ENCODE assay signal across 20 mouse cellular contexts in genomic region chr2:113795186-113795585, GRCm38 (mm10). TPM values are rescaled to one million over a fixed set of nuclear protein-coding genes. Genes with fewer than 3 reads are reported as not detected.
"Had no signal": no experiment of that assay in that cellular context is flagged by ENCODE, and none has a peak within 500 bp of the region (broad histone marks: within the 10 kb centered on the region; RNA-seq: fewer than 3 reads in every experiment).

No protein-coding gene starts in this region.

- ATAC-seq: lung, postnatal 0 days; midbrain, embryonic 13.5 days; midbrain, embryonic 15.5 days had no signal

- DNase-seq: lung, adult 2 months; lung, postnatal 14 days; lung, postnatal 36 days; right cerebral cortex, postnatal 14 days; thymus, adult 2 months; thymus, postnatal 25 days; thymus, postnatal 4 days had no signal

- H3K4me3 ChIP-seq: lung, embryonic 15.5 days; megakaryocyte, embryonic 14.5 days; midbrain, embryonic 13.5 days; midbrain, embryonic 15.5 days; neural tube, embryonic 13.5 days; stomach, embryonic 15.5 days had no signal

- H3K4me1 ChIP-seq: lung, embryonic 15.5 days; midbrain, embryonic 13.5 days; midbrain, embryonic 15.5 days; stomach, embryonic 15.5 days had no signal

- H3K36me3 ChIP-seq: lung, embryonic 15.5 days; stomach, embryonic 15.5 days had no signal

- H3K9me3 ChIP-seq: lung, embryonic 15.5 days; megakaryocyte, embryonic 14.5 days; midbrain, embryonic 13.5 days; midbrain, embryonic 15.5 days; neural tube, embryonic 13.5 days; stomach, embryonic 15.5 days had no signal

- H3K9ac ChIP-seq: lung, embryonic 15.5 days; midbrain, embryonic 13.5 days; midbrain, embryonic 15.5 days; neural tube, embryonic 13.5 days; stomach, embryonic 15.5 days had no signal

- H3K27me3 ChIP-seq: lung, embryonic 15.5 days; megakaryocyte, embryonic 14.5 days; midbrain, embryonic 13.5 days; midbrain, embryonic 15.5 days; neural tube, embryonic 13.5 days; stomach, embryonic 15.5 days had no signal

- H3K4me2 ChIP-seq: lung, embryonic 15.5 days; midbrain, embryonic 11.5 days; midbrain, embryonic 13.5 days; midbrain, embryonic 15.5 days; neural tube, embryonic 13.5 days; stomach, embryonic 15.5 days had no signal

- H3K27ac ChIP-seq: lung, embryonic 15.5 days; macrophage; midbrain, embryonic 13.5 days; midbrain, embryonic 15.5 days; neural tube, embryonic 13.5 days; stomach, embryonic 15.5 days; stomach, postnatal 0 days had no signal

RNA-seq across cellular contexts. Expression of gene Scg5, which starts 33.7 kb away (rescaled TPM):
- polyA plus RNA-seq: macrophage had no signal

RNA-seq across cellular contexts. Expression of gene Grem1, which starts 36.7 kb away (rescaled TPM):
- total RNA-seq: megakaryocyte progenitor cell, adult 5-6 weeks; monocyte, adult 5-6 weeks; neutrophil, adult 5-6 weeks had no signal
